8 mouse cellular contexts compared by ENCODE assay signal in genomic region chr15:79511553-79512320, GRCm38 (mm10). TPM values are rescaled to one million over a fixed set of nuclear protein-coding genes. Genes with fewer than 3 reads are reported as not detected.
A peak's percentile ranks its signal among the peaks of the same experiment; 100 is the strongest.
DNase-seq lines count a peak whose midpoint lies in the region; ATAC-seq and TF ChIP-seq lines count a peak whose summit lies in the region.

No protein-coding gene starts in this region.

- DNase-seq in kidney, postnatal 14 days: peak; percentile 91
- DNase-seq in thymus, postnatal 4 days: peak; percentile 76

- H3K27me3 ChIP-seq in E14TG2a.4 (ENCODE audit: insufficient read depth, low read length): peaks cover 97% of the 10 kb centered on the region
- H3K27me3 ChIP-seq in forebrain, embryonic 13.5 days: peaks cover 89% of the 10 kb centered on the region
- H3K27me3 ChIP-seq in heart, embryonic 16.5 days (ENCODE audit: control insufficient read depth, insufficient read depth, low read length): peaks cover 41% of the 10 kb centered on the region
- peaks cover 99% of the 10 kb centered on the region for H3K27me3 ChIP-seq in liver, embryonic 15.5 days
- H3K27me3 ChIP-seq in neural tube, embryonic 14.5 days (ENCODE audit: control insufficient read depth, insufficient read depth, low read length): peaks cover 59% of the 10 kb centered on the region

- peaks cover 52% of the 10 kb centered on the region for H3K4me1 ChIP-seq in E14TG2a.4 (replicated peaks; ENCODE audit: low read depth, low read length)
- peaks cover 39% of the 10 kb centered on the region for H3K4me1 ChIP-seq in forebrain, embryonic 13.5 days
- H3K4me1 ChIP-seq in heart, embryonic 16.5 days (ENCODE audit: control insufficient read depth, insufficient read depth, low read length): peaks cover 21% of the 10 kb centered on the region
- peaks cover 11% of the 10 kb centered on the region for H3K4me1 ChIP-seq in liver, embryonic 15.5 days (replicated peaks)
- H3K4me1 ChIP-seq in neural tube, embryonic 14.5 days (ENCODE audit: control insufficient read depth, insufficient read depth, low read length): peaks cover 14% of the 10 kb centered on the region; the same call in 1 of the 2 replicates

- peak overlapping the region; percentile 45 for H3K9ac ChIP-seq in forebrain, embryonic 13.5 days
- peak overlapping the region; percentile 57 for H3K9ac ChIP-seq in heart, embryonic 16.5 days (ENCODE audit: low read length)
- H3K9ac ChIP-seq in liver, embryonic 15.5 days: no peak overlapping the region
- no peak overlapping the region; the same call in 1 of the 2 replicates for H3K9ac ChIP-seq in neural tube, embryonic 14.5 days (replicated peaks; ENCODE audit: low read depth, low read length)

- WGBS in forebrain, embryonic 13.5 days: 2% methylated on average over 61 of the region's 61 CpGs
- WGBS in heart, embryonic 16.5 days: 4% methylated on average over 61 of the region's 61 CpGs
- WGBS in liver, embryonic 15.5 days (ENCODE audit: insufficient replicate concordance): 2% methylated on average over 61 of the region's 61 CpGs
- WGBS in neural tube, embryonic 14.5 days: 1% methylated on average over 61 of the region's 61 CpGs

- no peaks in the 10 kb centered on the region for H3K36me3 ChIP-seq in E14TG2a.4 (ENCODE audit: insufficient read depth, low read length)
- H3K36me3 ChIP-seq in forebrain, embryonic 13.5 days (ENCODE audit: poor library complexity, severe bottlenecking): no peaks in the 10 kb centered on the region
- H3K36me3 ChIP-seq in heart, embryonic 16.5 days (ENCODE audit: control insufficient read depth, insufficient read depth): no peaks in the 10 kb centered on the region
- no peaks in the 10 kb centered on the region for H3K36me3 ChIP-seq in liver, embryonic 15.5 days (replicated peaks)
- H3K36me3 ChIP-seq in neural tube, embryonic 14.5 days (ENCODE audit: control insufficient read depth, insufficient read depth, low read length): no peaks in the 10 kb centered on the region

- H3K4me3 ChIP-seq in E14TG2a.4 (replicated peaks; ENCODE audit: low read length): peak overlapping the region; percentile 53
- H3K4me3 ChIP-seq in forebrain, embryonic 13.5 days: peak overlapping the region; percentile 41
- H3K4me3 ChIP-seq in heart, embryonic 16.5 days (ENCODE audit: low read length): peak overlapping the region; percentile 52
- H3K4me3 ChIP-seq in liver, embryonic 15.5 days (replicated peaks): peak overlapping the region; percentile 33
- peak overlapping the region; percentile 32 for H3K4me3 ChIP-seq in neural tube, embryonic 14.5 days (ENCODE audit: low read depth, low read length)

- H3K27ac ChIP-seq in forebrain, embryonic 13.5 days: no peak overlapping the region
- no peak overlapping the region for H3K27ac ChIP-seq in heart, embryonic 16.5 days (ENCODE audit: low read length)
- no peak overlapping the region for H3K27ac ChIP-seq in liver, embryonic 15.5 days (replicated peaks)
- no peak overlapping the region for H3K27ac ChIP-seq in neural tube, embryonic 14.5 days (ENCODE audit: low read depth, low read length)

- H3K9me3 ChIP-seq in E14TG2a.4 (ENCODE audit: low read length): 0 out of 2 replicates have a peak, but pooled peaks cover 6% of the 10 kb centered on the region
- no peaks in the 10 kb centered on the region for H3K9me3 ChIP-seq in forebrain, embryonic 13.5 days (replicated peaks)
- no peaks in the 10 kb centered on the region for H3K9me3 ChIP-seq in heart, embryonic 16.5 days (replicated peaks; ENCODE audit: control insufficient read depth, low read length)
- H3K9me3 ChIP-seq in liver, embryonic 15.5 days (replicated peaks): no peaks in the 10 kb centered on the region
- no peaks in the 10 kb centered on the region for H3K9me3 ChIP-seq in neural tube, embryonic 14.5 days (ENCODE audit: control insufficient read depth, low read length)

- TF ChIP-seq CTCF in E14TG2a.4 (conservative IDR thresholded peaks at IDR 0.05; ENCODE audit: low read length): no peak

- peak; percentile 45; the same call in 1 of the 2 replicates for ATAC-seq in cerebellum, adult (ENCODE audit: insufficient number of reproducible peaks, low FRiP score, low TSS enrichment)
- peak; percentile 91 for ATAC-seq in forebrain, embryonic 13.5 days
- ATAC-seq in heart, embryonic 16.5 days (replicated peaks; ENCODE audit: extremely low read depth, insufficient read depth, low FRiP score): peak; percentile 66
- ATAC-seq in liver, embryonic 15.5 days (ENCODE audit: insufficient read depth): no peak
- ATAC-seq in neural tube, embryonic 14.5 days (ENCODE audit: low read depth): peak; percentile 91; the same call in 1 of the 2 replicates

- H3K4me2 ChIP-seq in forebrain, embryonic 13.5 days: peak overlapping the region; percentile 70
- peak overlapping the region; percentile 73 for H3K4me2 ChIP-seq in heart, embryonic 16.5 days (ENCODE audit: low read depth, low read length)
- peak overlapping the region; percentile 53 for H3K4me2 ChIP-seq in liver, embryonic 15.5 days
- peak overlapping the region; percentile 59 for H3K4me2 ChIP-seq in neural tube, embryonic 14.5 days (ENCODE audit: low read depth, low read length)

RNA-seq across cellular contexts. Expression of gene Kdelr3, which starts 4.5 kb away (rescaled TPM):
- 5.1 and 6.4 TPM in 2 replicates for polyA plus RNA-seq in forebrain, embryonic 13.5 days (2015; fragmentation: Nextera tagmentation; extraction: Ambion mirVana)
- 69.2 and 69.8 TPM in 2 replicates for polyA plus RNA-seq in heart, embryonic 16.5 days (2015; fragmentation: Nextera tagmentation; extraction: Ambion mirVana)
- 4.5 and 5.3 TPM in 2 replicates for polyA plus RNA-seq in liver, embryonic 15.5 days (2015; fragmentation: Nextera tagmentation; extraction: Ambion mirVana)
- polyA plus RNA-seq in neural tube, embryonic 14.5 days (2014; fragmentation: Nextera tagmentation; extraction: Ambion mirVana): 3.9 and 11.6 TPM in 2 replicates

RNA-seq across cellular contexts. Expression of gene Kcnj4, which starts 6.7 kb away (rescaled TPM):
- not detected in 2 replicates for polyA plus RNA-seq in forebrain, embryonic 13.5 days (2015; fragmentation: Nextera tagmentation; extraction: Ambion mirVana)
- polyA plus RNA-seq in heart, embryonic 16.5 days (2015; fragmentation: Nextera tagmentation; extraction: Ambion mirVana): 0.22 and 0.44 TPM in 2 replicates
- polyA plus RNA-seq in liver, embryonic 15.5 days (2015; fragmentation: Nextera tagmentation; extraction: Ambion mirVana): not detected in 2 replicates
- not detected in 2 replicates for polyA plus RNA-seq in neural tube, embryonic 14.5 days (2014; fragmentation: Nextera tagmentation; extraction: Ambion mirVana)

RNA-seq across cellular contexts. Expression of gene Ddx17, which starts 34.8 kb away (rescaled TPM):
- 61.5 and 66.8 TPM in 2 replicates for polyA plus RNA-seq in forebrain, embryonic 13.5 days (2015; fragmentation: Nextera tagmentation; extraction: Ambion mirVana)
- 30.8 and 30.9 TPM in 2 replicates for polyA plus RNA-seq in heart, embryonic 16.5 days (2015; fragmentation: Nextera tagmentation; extraction: Ambion mirVana)
- 11.6 and 12.8 TPM in 2 replicates for polyA plus RNA-seq in liver, embryonic 15.5 days (2015; fragmentation: Nextera tagmentation; extraction: Ambion mirVana)
- polyA plus RNA-seq in neural tube, embryonic 14.5 days (2014; fragmentation: Nextera tagmentation; extraction: Ambion mirVana): 92.0 and 105 TPM in 2 replicates

RNA-seq across cellular contexts. Expression of gene Csnk1e, which starts 56.4 kb away (rescaled TPM):
- 200 and 208 TPM in 2 replicates for polyA plus RNA-seq in forebrain, embryonic 13.5 days (2015; fragmentation: Nextera tagmentation; extraction: Ambion mirVana)
- 54.0 and 70.2 TPM in 2 replicates for polyA plus RNA-seq in heart, embryonic 16.5 days (2015; fragmentation: Nextera tagmentation; extraction: Ambion mirVana)
- polyA plus RNA-seq in liver, embryonic 15.5 days (2015; fragmentation: Nextera tagmentation; extraction: Ambion mirVana): 8.0 and 9.2 TPM in 2 replicates
- 202 and 236 TPM in 2 replicates for polyA plus RNA-seq in neural tube, embryonic 14.5 days (2014; fragmentation: Nextera tagmentation; extraction: Ambion mirVana)

Comparison
In these comparisons a context has a peak if more than half of its experiments do, and no peak if none do; other contexts are left out.
1. H3K9ac ChIP-seq: peak in forebrain, embryonic 13.5 days (single experiment) and heart, embryonic 16.5 days (single experiment); none in liver, embryonic 15.5 days (single experiment) and neural tube, embryonic 14.5 days (single experiment).
2. Peak in every context shown above with its lines, with median percentiles within 50 percentile points of each other: H3K4me3 ChIP-seq and H3K4me2 ChIP-seq.